Mouse (Mus musculus) macrophage (primary cell): ENCODE data around the gene Pcx. TPM values are rescaled to one million over a fixed set of nuclear protein-coding genes. Genes with fewer than 3 reads are reported as not detected.

Experiments
- H3K27ac ChIP-seq: fragments of 350-480 bp; formaldehyde crosslinking; 2 replicates; pipeline ENCODE4 v1.9.0; 2021
- H3K36me3 ChIP-seq: fragments of 350-480 bp; formaldehyde crosslinking; 2 replicates; pipeline ENCODE4 v1.9.0; 2021; ENCODE audit errors: inconsistent target
- H3K4me3 ChIP-seq: fragments of 350-480 bp; formaldehyde crosslinking; 2 replicates; pipeline ENCODE4 v1.9.0; 2021; ENCODE audit errors: inconsistent target
- H3K79me2 ChIP-seq: fragments of 350-480 bp; formaldehyde crosslinking; 2 replicates; pipeline ENCODE4 v1.9.0; 2021; ENCODE audit errors: inconsistent target
- WGBS: methylation state at CpG from one replicate; pipeline ENCODE4 v1.1.7; 2026; ENCODE audit warnings: inconsistent platforms; ENCODE audit not compliant: missing documents; 5-methylcytosine and 5-hydroxymethylcytosine counted together
- polyA plus RNA-seq: library from polyadenylated mRNA; stranded (reverse); fragments of 250-400 nt; gene quantifications from 3 replicates; pipeline ENCODE4 v1.2.4, GENCODE M21; 2018; ENCODE audit warnings: inconsistent platforms
- total RNA-seq, 78 experiments: library from RNA; depleted of rRNA; stranded (reverse); fragments of 250-400 nt; gene quantifications; 1 replicate in 9 of 78; 2 replicates in 24 of 78; 3 replicates in 43 of 78; 4 replicates in 2 of 78; pipeline ENCODE4 v1.2.4; 2018; ENCODE audit warnings: inconsistent platforms in 56 of 78

The Pcx gene
- 1 to 10 TPM in 7 of 26 experiments, under 1 TPM in 14, not detected in 5; 0.18 to 2.5 (median 0.71) TPM for total RNA-seq (2018; cell fraction: chromatin; rRNA removed)
- total RNA-seq (2018; cell fraction: cytosol; rRNA removed) = 1 to 10 TPM in 3 of 26 experiments, under 1 TPM in 23; 0.29 to 1.2 (median 0.58) TPM
- 1 to 10 TPM in 5 of 26 experiments, under 1 TPM in 19, not detected in 2; 0.17 to 5.0 (median 0.72) TPM for total RNA-seq (2018; cell fraction: nucleus; rRNA removed)
- 0.35 to 0.94 TPM (median 0.49 TPM) in 3 replicates for polyA plus RNA-seq

- Histone ChIP-seq H3K36me3 (no peaks in the 10 kb centered on the region), H3K4me3 (peak within 1 kb of the TSS; percentile 40), H3K27ac (no peak within 1 kb of the TSS), H3K79me2 (no peaks in the 10 kb centered on the region)
- WGBS = under 1% methylated on average over 79 of the region's 82 CpGs
These were observed at the start of gene Pcx for GRCm38 (mm10) chr19:4509986-4510963. Gene Pcx, plus strand, starts transcription at chr19:4510472.

GRCm38 (mm10) chr19:4461981-4462380 is 48.3 kb upstream of the Pcx start:
- 18% methylated on average over 8 of the region's 8 CpGs for WGBS

GRCm38 (mm10) chr19:4464666-4465065 is 45.6 kb upstream of the Pcx start:
- 71% methylated on average over 4 of the region's 4 CpGs for WGBS
- Histone ChIP-seq H3K27ac (no peak overlapping the region), H3K4me3 (no peak overlapping the region), H3K36me3 (no peaks in the 10 kb centered on the region), H3K79me2 (no peaks in the 10 kb centered on the region)

More at GRCm38 (mm10) chr19:4461981-4462380, 48.3 kb upstream of the Pcx start:
- H3K4me3 ChIP-seq = no peak overlapping the region
- H3K79me2 ChIP-seq = no peaks in the 10 kb centered on the region
- no peak overlapping the region for H3K27ac ChIP-seq
- H3K36me3 ChIP-seq = no peaks in the 10 kb centered on the region

DNA sequence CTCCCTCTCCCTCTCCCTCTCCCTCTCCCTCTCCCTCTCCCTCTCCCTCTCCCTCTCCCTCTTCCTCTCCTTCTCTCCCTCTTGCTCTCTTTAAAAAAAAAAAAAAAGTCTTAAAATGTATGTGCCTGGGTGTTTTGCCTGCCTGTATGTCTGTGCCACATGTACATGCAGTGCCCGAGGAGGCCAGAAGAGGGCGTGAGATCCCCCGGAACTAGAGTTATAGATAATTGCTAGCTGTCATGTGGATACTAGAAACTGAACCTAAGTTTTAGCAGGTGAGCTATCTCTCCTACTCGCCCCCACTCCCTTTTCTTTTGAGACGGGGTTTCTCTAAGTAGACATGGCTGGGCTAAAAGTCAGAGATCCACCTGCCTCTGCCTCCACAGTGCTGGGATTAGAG is 41.9 kb upstream of the Pcx start:
- 36% methylated on average over 5 of the region's 5 CpGs for WGBS
- Histone ChIP-seq H3K27ac (no peak overlapping the region), H3K4me3 (no peak overlapping the region), H3K36me3 (no peaks in the 10 kb centered on the region), H3K79me2 (no peaks in the 10 kb centered on the region)

- Histone ChIP-seq H3K79me2 (no peaks in the 10 kb centered on the region), H3K4me3 (no peak overlapping the region), H3K36me3 (no peaks in the 10 kb centered on the region), H3K27ac (no peak overlapping the region)
- WGBS = 95% methylated on average over 5 of the region's 5 CpGs
These were observed 36.7 kb upstream of the Pcx start for GRCm38 (mm10) chr19:4473549-4473948.

DNA sequence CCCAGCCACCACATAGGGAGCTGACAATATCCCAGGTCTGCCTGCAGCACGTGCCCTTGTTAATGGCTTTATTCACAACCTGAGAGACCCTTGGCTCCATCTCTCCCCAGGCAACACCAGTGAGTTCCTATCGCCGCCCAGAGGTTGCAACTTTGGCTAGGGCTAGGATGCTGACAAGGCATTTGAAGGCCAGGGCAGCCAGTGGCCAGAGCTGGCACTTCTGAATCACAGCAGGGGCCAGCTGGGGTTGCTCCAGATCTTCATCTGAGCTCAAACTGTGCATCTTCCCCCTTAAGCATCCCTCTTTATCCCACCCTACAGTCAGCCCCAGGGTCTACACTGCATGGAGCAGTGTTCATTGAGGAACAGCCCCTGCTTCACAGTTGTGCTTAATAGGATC is 35.5 kb upstream of the Pcx start:
- 69% methylated on average over 3 of the region's 3 CpGs for WGBS
- Histone ChIP-seq H3K4me3 (no peak overlapping the region), H3K27ac (no peak overlapping the region), H3K36me3 (no peaks in the 10 kb centered on the region), H3K79me2 (no peaks in the 10 kb centered on the region)

GRCm38 (mm10) chr19:4475224-4475925 is 34.9 kb upstream of the Pcx start:
- WGBS = 71% methylated on average over 11 of the region's 11 CpGs
- no peak overlapping the region for H3K27ac ChIP-seq
- no peaks in the 10 kb centered on the region for H3K79me2 ChIP-seq
- no peak overlapping the region for H3K4me3 ChIP-seq
- H3K36me3 ChIP-seq = no peaks in the 10 kb centered on the region

GRCm38 (mm10) chr19:4476601-4477257 is 33.5 kb upstream of the Pcx start:
- H3K4me3 ChIP-seq = no peak overlapping the region

DNA sequence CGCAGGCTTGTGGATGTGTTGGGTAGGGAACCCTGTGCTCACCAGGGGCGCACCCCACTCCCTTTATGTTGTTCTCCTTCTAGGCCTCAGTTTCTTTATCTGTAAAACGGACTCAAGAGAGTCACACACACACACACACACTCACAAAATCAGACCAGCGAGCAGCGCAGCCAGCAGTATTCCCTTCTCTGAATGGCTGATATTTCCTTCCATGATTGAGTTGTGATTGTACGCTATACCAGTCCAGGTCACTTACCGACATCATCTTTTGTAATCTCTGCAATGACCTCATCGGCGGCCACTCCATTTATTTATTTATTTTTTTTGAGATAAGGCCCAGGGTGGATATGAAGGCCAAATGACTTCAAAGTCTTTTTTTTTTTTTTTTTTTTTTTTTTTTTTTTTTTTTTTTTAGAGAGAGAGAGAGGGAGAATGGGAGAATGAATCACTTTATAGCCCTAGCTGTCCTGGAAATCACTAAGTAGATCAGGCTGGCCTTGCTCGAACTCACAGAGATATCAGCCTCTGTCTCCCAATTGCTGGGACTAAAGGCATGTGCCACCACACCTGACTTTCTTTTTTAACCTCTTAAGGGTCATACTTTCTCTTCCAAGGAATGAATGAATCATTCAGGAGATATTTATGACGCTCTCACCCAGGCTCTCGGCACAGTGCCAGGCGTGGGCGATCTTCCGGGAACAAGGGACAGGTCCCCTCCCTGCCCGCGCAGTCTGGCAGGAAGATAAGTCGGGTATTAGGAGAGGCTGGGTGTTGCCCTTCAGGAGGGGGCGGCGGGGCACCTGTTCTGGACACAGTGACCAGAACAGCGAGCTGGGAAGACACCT is 32.7 kb upstream of the Pcx start, which contains the start of gene Syt12:
Gene Syt12, minus strand, starts transcription at position 103 of the 845 bp plus-strand sequence.
- Histone ChIP-seq H3K36me3 (no peaks in the 10 kb centered on the region), H3K4me3 (no peak within 1 kb of the TSS), H3K79me2 (no peaks in the 10 kb centered on the region), H3K27ac (no peak within 1 kb of the TSS)
- WGBS = 29% methylated on average over 21 of the region's 21 CpGs

More at GRCm38 (mm10) chr19:4476601-4477257, 33.5 kb upstream of the Pcx start:
- H3K27ac ChIP-seq = no peak overlapping the region
- no peaks in the 10 kb centered on the region for H3K36me3 ChIP-seq
- H3K79me2 ChIP-seq = no peaks in the 10 kb centered on the region
- WGBS = 1% methylated on average over 60 of the region's 70 CpGs

GRCm38 (mm10) chr19:4478190-4478516 is 32.1 kb upstream of the Pcx start:
- no peak overlapping the region for H3K4me3 ChIP-seq
- no peaks in the 10 kb centered on the region for H3K79me2 ChIP-seq
- H3K36me3 ChIP-seq = no peaks in the 10 kb centered on the region
- 0% methylated on average over 1 of the region's 1 CpGs for WGBS
- H3K27ac ChIP-seq = no peak overlapping the region

GRCm38 (mm10) chr19:4480041-4480440 is 30.2 kb upstream of the Pcx start:
- H3K79me2 ChIP-seq = no peaks in the 10 kb centered on the region
- no peak overlapping the region for H3K4me3 ChIP-seq
- no peak overlapping the region for H3K27ac ChIP-seq
- no peaks in the 10 kb centered on the region for H3K36me3 ChIP-seq
- WGBS = 93% methylated on average over 2 of the region's 2 CpGs

DNA sequence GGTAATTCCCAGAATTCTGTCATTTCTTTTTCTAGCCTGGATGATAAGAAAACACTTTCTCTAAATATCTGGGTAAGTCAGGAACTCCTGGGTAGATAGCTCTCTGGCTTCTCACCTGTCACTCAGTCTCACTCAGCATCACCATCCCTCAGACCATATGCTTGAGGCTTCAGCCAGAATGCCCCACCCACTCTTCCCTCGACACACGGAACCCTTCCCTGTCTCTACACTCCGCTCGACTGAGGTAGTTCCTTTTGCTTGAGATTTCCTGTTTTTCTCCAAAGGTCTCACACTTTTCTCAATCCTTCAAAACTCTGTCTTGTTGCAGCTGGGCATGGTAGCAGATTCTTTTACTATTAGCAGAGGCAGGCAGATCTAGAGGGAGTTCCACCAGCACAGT is 28.9 kb upstream of the Pcx start:
- Histone ChIP-seq H3K4me3 (no peak overlapping the region), H3K27ac (no peak overlapping the region)
- WGBS = 17% methylated on average over 4 of the region's 4 CpGs

GRCm38 (mm10) chr19:4482111-4482859 is 28.0 kb upstream of the Pcx start:
- Histone ChIP-seq H3K36me3 (no peaks in the 10 kb centered on the region), H3K79me2 (no peaks in the 10 kb centered on the region), H3K4me3 (no peak overlapping the region), H3K27ac (no peak overlapping the region)
- WGBS = 93% methylated on average over 2 of the region's 3 CpGs

More for the DNA sequence above, 28.9 kb upstream of the Pcx start:
- Histone ChIP-seq H3K79me2 (no peaks in the 10 kb centered on the region), H3K36me3 (no peaks in the 10 kb centered on the region)
